Mouse (Mus musculus) stomach, postnatal 0 days (tissue): ENCODE measurements around the gene Npy4r. TPM values are rescaled to one million over a fixed set of nuclear protein-coding genes. Genes with fewer than 3 reads are reported as not detected.
A peak's percentile ranks its signal among the peaks of the same experiment; 100 is the strongest.

Source experiments
- ATAC-seq: fragments of 200-750 bp; cut with Nextera tagmentation; 2 replicates; pipeline ENCODE4 v1.8.0; 2017; ENCODE audit not compliant: low FRiP score, low TSS enrichment
- DNase-seq: peaks from one replicate; pipeline ENCODE4 v3.0.0-alpha.2; 2016; ENCODE audit warnings: low spot score
- H3K27ac ChIP-seq: fragments of 300-500 bp; sonication (generic); replicated peaks from 2 replicates; pipeline ENCODE4 v1.5.1; 2014; ENCODE audit warnings: mild to moderate bottlenecking, control low read depth
- H3K27me3 ChIP-seq: fragments of 300-500 bp; sonication (generic); 2 replicates; pipeline ENCODE4 v1.6.1; 2014; ENCODE audit warnings: low read length; ENCODE audit not compliant: control insufficient read depth, insufficient read depth
- H3K36me3 ChIP-seq: fragments of 300-500 bp; sonication (generic); 2 replicates; pipeline ENCODE4 v1.6.1; 2014; ENCODE audit warnings: low read length, mixed read lengths; ENCODE audit not compliant: control insufficient read depth, insufficient read depth
- H3K4me1 ChIP-seq: fragments of 300-500 bp; sonication (generic); replicated peaks from 2 replicates; pipeline ENCODE4 v1.6.1; 2014; ENCODE audit warnings: antibody characterized with exemption; ENCODE audit not compliant: control insufficient read depth, insufficient read depth
- H3K4me2 ChIP-seq: fragments of 300-500 bp; sonication (generic); replicated peaks from 2 replicates; pipeline ENCODE4 v1.6.1; 2014; ENCODE audit warnings: low read depth, mild to moderate bottlenecking, control low read depth, moderate library complexity
- H3K4me3 ChIP-seq: fragments of 300-500 bp; sonication (generic); 2 replicates; pipeline ENCODE4 v1.5.1; 2014; ENCODE audit warnings: low read depth, low read length, control low read depth
- H3K9ac ChIP-seq: fragments of 300-500 bp; sonication (generic); 2 replicates; pipeline ENCODE4 v1.6.1; 2014; ENCODE audit warnings: mild to moderate bottlenecking, low read length, control low read depth, mixed read lengths
- H3K9me3 ChIP-seq: fragments of 300-500 bp; sonication (generic); 2 replicates; pipeline ENCODE4 v1.6.1; 2016; ENCODE audit warnings: low read length; ENCODE audit not compliant: control insufficient read depth
- CTCF ChIP-seq: IDR thresholded peaks from 2 replicates; pipeline ENCODE4 v1.5.1; 2016; ENCODE audit warnings: antibody characterized with exemption, low read depth, mild to moderate bottlenecking, moderate library complexity
- EP300 ChIP-seq: optimal IDR thresholded peaks from 2 replicates; pipeline ENCODE3; 2016; ENCODE audit warnings: antibody characterized with exemption
- WGBS: fragments of 180-500 bp; shearing (Covaris S2); extraction: QIAGEN DNeasy Blood & Tissue Kit; methylation state at CpG from one replicate; pipeline ENCODE4 v1.1.7; 2014; 5-methylcytosine and 5-hydroxymethylcytosine counted together
- polyA plus RNA-seq: library from polyadenylated mRNA; unstranded; fragments of >200 nt; fragmentation: Nextera tagmentation; extraction: Ambion mirVana; gene quantifications from 2 replicates; pipeline ENCODE4 v1.2.1, GENCODE M21; 2015

Gene Npy4r
- 0.22 and 0.24 TPM in 2 replicates for polyA plus RNA-seq

DNA sequence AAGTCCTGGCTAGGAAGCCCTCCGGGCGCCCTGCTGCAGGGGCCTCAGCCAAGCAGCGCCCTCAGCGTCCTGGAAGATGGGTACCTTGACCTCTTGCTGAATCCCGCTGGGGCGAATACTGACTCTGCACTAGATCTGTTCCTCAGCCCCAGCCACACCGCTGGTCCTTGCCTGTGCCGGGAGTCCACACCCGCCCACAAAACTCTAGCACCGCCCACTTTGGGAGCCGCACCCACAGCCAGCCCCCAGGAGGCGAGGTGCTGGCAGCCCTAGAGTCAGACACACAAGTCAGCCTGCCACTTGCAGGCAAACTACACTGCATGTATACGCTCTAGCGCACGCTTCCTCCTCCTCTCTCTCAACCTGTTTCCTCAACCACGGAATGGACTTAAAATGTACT, at the start of gene Npy4r:
TSS of gene Npy4r (minus strand) at position 148 of the 400 bp plus-strand sequence.
- WGBS = 9% methylated on average over 16 of the region's 16 CpGs
- TF ChIP-seq EP300 (no peak), CTCF (peak; percentile 45)

DNA sequence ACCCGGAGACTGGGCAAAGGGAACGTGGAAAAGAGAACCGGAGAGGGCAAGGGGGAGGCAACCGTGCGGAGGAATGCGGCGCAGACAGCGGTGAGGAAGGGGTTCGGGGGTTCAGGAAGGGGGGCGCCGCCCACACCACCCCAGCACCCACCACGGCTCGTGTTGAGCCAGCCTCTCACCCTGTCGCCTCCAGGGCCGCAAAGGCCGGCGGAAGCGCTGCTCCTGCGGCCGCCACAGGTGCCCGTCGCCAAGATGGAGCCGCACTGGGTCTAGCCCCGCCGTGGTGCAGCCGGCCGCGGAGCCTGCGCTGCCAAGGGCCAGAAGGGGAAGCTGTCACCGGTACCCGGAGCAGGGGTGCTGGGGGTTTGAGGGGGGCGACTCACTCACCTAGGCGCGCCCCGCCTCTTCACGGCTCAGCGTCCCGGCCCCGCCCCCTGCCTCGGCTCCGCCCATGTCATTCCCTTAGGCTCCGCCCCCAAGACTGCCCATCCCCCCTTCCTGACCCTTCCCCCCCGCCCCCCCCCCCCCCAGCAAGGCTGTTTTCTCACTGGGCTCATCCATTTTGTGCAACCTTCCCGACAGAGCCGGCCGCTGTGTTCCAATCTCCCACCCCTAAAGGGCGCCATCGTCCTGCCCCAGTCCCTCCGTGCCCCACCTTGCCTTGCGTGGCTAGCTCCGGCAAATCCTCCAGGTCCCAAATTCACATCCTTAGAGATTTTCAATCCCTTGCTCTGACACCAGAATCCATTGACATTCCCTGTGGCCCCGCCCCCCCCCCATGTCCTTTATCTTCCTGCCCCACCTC, 49.1 kb upstream of the Npy4r start, which contains the start of gene Gprin2:
TSS of gene Gprin2 (minus strand) at position 423 of the 805 bp plus-strand sequence.
- Histone ChIP-seq H3K27me3 (no peaks in the 10 kb centered on the region), H3K4me2 (peak within 1 kb of the TSS; percentile 97), H3K9me3 (no peaks in the 10 kb centered on the region), H3K4me3 (peak within 1 kb of the TSS; percentile 63), H3K27ac (no peak within 1 kb of the TSS), H3K9ac (peak within 1 kb of the TSS; percentile 56), H3K4me1 (0 out of 2 replicates have a peak, but pooled peaks cover 2% of the 10 kb centered on the region), H3K36me3 (no peaks in the 10 kb centered on the region)
- no peak for TF ChIP-seq EP300
- TF ChIP-seq CTCF = no peak
- ATAC-seq = peak; percentile 53
- DNase-seq = peak; percentile 42
- 5% methylated on average over 46 of the region's 52 CpGs for WGBS

More for the DNA sequence above, at the start of gene Npy4r:
- peak within 1 kb of the TSS; percentile 26 for H3K4me2 ChIP-seq
- no peaks in the 10 kb centered on the region for H3K36me3 ChIP-seq
- H3K4me3 ChIP-seq = no peak within 1 kb of the TSS
- DNase-seq (peak; percentile 88), ATAC-seq (peak; percentile 89)
- no peak within 1 kb of the TSS for H3K27ac ChIP-seq
- no peaks in the 10 kb centered on the region; the same call in 1 of the 2 replicates for H3K4me1 ChIP-seq
- 0 out of 2 replicates have a peak, but pooled peaks cover 3% of the 10 kb centered on the region for H3K27me3 ChIP-seq
- no peaks in the 10 kb centered on the region for H3K9me3 ChIP-seq
- H3K9ac ChIP-seq = no peak within 1 kb of the TSS

GRCm38 (mm10) chr14:34200738-34201230, 48.5 kb upstream of the Npy4r start:
- Histone ChIP-seq H3K4me1 (0 out of 2 replicates have a peak, but pooled peaks cover 2% of the 10 kb centered on the region), H3K27ac (no peak overlapping the region), H3K36me3 (no peaks in the 10 kb centered on the region), H3K9ac (peak overlapping the region; percentile 56), H3K4me3 (peak overlapping the region; percentile 63), H3K4me2 (peak overlapping the region; percentile 97), H3K27me3 (no peaks in the 10 kb centered on the region), H3K9me3 (no peaks in the 10 kb centered on the region)
- TF ChIP-seq EP300 (no peak), CTCF (no peak)
- peak; percentile 50 for ATAC-seq
- DNase-seq = no peak
- 9% methylated on average over 19 of the region's 19 CpGs for WGBS

DNA sequence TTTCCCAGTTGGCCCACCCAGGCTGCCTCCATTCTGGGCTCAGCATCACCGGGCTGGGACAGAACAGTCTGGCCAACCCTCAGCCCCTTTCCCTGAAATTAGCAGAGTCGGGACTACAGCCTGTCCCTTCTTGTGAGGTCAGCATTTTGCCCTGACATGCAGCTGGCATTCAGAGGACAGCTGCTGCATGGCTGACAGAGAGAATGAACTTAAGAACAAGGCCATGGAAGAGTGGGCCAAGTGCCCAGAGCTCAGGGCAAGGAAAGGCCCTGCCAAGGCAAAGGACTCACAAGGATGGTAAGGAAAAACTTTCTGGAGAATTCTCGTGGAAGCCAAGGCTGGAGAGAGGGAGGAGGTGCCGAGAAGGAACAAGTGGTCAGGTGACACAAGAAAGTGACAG, 44.4 kb upstream of the Npy4r start:
- no peak overlapping the region for H3K4me3 ChIP-seq
- H3K9me3 ChIP-seq = no peaks in the 10 kb centered on the region
- H3K9ac ChIP-seq = no peak overlapping the region
- ATAC-seq (no peak), DNase-seq (no peak)
- 0 out of 2 replicates have a peak, but pooled peaks cover 2% of the 10 kb centered on the region for H3K4me1 ChIP-seq
- 44% methylated on average over 4 of the region's 4 CpGs for WGBS
- no peaks in the 10 kb centered on the region for H3K27me3 ChIP-seq
- H3K36me3 ChIP-seq = no peaks in the 10 kb centered on the region
- no peak overlapping the region for H3K27ac ChIP-seq
- TF ChIP-seq EP300 = no peak
- no peak for TF ChIP-seq CTCF
- H3K4me2 ChIP-seq = no peak overlapping the region

DNA sequence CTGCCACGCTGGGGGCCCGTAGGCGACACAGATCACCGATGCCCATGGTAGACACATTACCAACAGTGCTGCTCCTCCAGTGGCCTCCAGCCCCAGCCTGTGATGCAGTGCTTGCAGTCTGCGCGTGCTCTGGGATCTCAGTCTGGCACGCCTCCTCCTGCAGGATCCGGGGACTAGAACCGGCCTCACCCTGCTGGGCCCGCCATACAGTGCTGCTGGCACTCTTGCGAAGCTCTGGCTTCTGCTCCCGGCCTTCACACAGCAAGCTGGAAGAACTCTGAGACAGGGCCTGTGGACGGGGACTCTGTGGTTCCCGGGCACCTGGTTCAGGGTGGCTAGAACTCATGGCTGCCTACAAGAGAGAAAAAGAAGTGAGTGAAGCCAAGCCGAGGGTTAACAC, 43.2 kb upstream of the Npy4r start:
- DNase-seq (no peak), ATAC-seq (no peak)
- Histone ChIP-seq H3K9me3 (no peaks in the 10 kb centered on the region), H3K27ac (no peak overlapping the region), H3K4me1 (no peaks in the 10 kb centered on the region), H3K9ac (no peak overlapping the region), H3K4me3 (no peak overlapping the region), H3K27me3 (no peaks in the 10 kb centered on the region), H3K36me3 (no peaks in the 10 kb centered on the region), H3K4me2 (no peak overlapping the region)
- WGBS = 90% methylated on average over 15 of the region's 15 CpGs
- TF ChIP-seq CTCF (no peak), EP300 (no peak)

DNA sequence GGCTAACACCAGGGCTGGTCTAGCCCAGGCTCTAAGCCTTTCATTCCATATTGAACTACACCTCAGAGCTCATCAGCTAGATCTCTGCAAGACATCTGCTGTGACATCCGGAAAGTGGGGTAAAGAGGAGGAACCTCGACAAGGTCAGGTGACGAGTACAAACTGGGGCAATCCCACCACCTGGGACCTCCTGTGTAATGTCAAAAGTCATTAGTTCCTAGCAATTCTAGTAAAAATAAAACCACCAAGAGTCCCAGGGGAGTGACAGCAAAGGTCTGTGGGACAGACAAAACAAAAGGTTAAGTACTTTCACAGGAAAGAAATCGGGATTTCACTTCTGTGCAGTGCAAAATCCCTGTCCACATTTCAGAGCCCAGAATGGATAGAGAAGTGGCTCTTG, 41.6 kb upstream of the Npy4r start:
- H3K9me3 ChIP-seq = no peaks in the 10 kb centered on the region
- no peak overlapping the region for H3K4me3 ChIP-seq
- ATAC-seq (no peak), DNase-seq (no peak)
- no peaks in the 10 kb centered on the region for H3K27me3 ChIP-seq
- TF ChIP-seq CTCF (no peak), EP300 (no peak)
- no peak overlapping the region for H3K27ac ChIP-seq
- no peak overlapping the region for H3K4me2 ChIP-seq
- no peak overlapping the region for H3K9ac ChIP-seq
- whole genome bisulfite sequencing = 86% methylated on average over 4 of the region's 4 CpGs
- H3K36me3 ChIP-seq = no peaks in the 10 kb centered on the region
- no peaks in the 10 kb centered on the region for H3K4me1 ChIP-seq
